Mouse (Mus musculus): ENCODE results near the gene Zbtb8b.
"Not testable (repeated sequence)": the region's sequence is repeated elsewhere in the genome, so short reads cannot be mapped to it uniquely, and the experiment has no call there.

Zbtb8b gene

GRCm38 (mm10) chr4:129440340-129441063 lies at the start of gene Zbtb8b:
Gene Zbtb8b (minus strand): TSS chr4:129440853.
- CTCF ChIA-PET = interaction anchor here (0.6 kb wide), 1 partner anchor 288 kb away, joined by 3 read pairs; no protein-coding TSS in a partner anchor

DNA sequence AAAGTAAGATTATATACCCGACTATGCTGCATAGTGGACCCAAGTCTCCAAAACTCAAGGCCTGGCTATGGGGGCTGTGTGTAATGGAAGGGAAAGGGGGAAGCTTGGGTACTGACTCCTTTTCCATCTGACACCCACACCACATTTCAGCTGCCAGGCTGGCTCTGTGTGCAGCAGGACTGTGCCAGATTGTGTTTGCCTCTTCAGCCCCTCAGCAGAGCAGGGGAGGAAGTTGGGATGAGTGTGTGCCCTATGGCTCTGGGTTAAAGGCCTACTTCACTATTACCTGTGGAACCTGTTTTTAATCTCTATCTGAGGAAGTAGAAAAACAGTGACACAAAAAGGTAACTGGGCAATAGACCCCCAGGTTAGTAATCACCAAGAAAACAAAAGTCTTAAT lies 40.4 kb upstream of the Zbtb8b start:
- CTCF ChIA-PET = no interaction called here

GRCm38 (mm10) chr4:129479863-129480262 lies 39.2 kb upstream of the Zbtb8b start:
- CTCF ChIA-PET = no interaction called here

- CTCF ChIA-PET = no interaction called here
Measured at GRCm38 (mm10) chr4:129476047-129476446, 35.4 kb upstream of the Zbtb8b start.

GRCm38 (mm10) chr4:129464286-129464815 lies 23.7 kb upstream of the Zbtb8b start:
- CTCF ChIA-PET = no interaction called here

DNA sequence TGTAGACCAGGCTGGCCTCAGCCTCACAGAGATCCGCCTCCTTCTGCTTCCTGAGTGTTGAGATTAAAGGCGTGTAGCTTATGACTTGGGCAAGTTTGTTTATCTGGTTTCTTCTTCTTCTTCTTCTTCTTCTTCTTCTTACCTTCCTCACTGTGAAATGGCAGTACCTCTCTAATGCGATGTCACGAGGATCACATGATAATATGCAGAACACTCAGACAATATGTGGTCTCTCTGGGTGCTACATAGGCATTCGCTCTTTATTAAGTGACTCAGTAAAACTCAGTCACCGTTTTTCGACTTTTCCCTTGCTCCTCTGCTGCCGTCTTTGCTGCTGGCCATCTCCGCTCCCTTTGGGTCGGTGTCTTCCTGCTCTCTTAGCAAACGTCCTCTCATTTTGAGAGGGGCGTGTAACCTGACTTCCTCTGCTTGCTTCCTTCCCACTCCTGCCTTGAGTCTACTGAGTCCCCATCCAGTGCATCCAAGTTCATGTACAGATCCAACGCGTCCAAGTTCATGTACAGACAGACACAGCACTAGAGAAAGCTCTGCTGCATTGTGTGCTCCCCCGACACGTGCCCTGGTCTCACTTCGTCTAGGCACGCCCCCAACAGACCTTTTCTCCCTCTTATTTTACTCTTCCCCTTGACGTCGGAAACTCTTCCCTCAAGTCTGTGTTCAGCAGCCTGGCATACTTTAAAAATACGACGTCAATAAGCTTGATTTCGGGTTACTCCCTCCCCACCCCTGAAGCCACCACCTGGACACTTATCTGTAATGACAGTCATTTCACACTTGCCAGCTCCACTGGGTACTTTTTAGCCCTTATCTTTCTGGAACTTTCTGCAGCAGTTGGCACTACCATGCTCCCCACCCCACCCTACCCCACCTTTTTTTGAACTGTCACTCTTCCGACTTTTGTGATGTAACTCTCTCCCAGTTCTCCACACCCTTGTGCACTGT lies 22.7 kb upstream of the Zbtb8b start:
- CTCF ChIA-PET = no interaction called here

DNA sequence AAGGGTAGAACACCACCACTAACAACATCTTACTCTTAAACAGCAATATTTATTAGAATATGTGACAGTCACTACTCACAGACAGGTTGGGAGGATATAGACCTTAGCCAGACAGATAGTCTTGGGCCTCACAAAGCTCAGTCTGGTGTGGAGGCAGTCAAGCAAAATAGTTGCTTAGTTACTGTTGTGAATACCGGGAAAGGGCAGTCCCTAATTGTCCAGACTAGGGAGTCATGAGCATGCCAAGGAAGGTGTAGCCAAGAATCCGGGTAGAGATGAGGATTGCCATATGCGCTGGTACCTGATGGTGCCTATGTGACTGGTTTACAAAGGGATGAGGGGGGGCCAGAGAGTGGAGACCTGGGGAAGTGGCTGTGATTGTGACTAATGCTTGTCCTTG lies 21.5 kb upstream of the Zbtb8b start:
- CTCF ChIA-PET = interaction anchor here (1.0 to 1.9 kb wide), 3 partner anchors 33 to 163 kb away, joined by 3 to 5 read pairs (median 3); no protein-coding TSS in a partner anchor

- CTCF ChIA-PET = interaction anchor here (0.5 to 1.9 kb wide), 5 partner anchors 9 to 164 kb away, joined by 3 to 16 read pairs (median 3); no protein-coding TSS in a partner anchor
Measured at GRCm38 (mm10) chr4:129461183-129461960, 20.7 kb upstream of the Zbtb8b start, which contains the start of gene Bsdc1. Gene Bsdc1 (plus strand): TSS chr4:129461581.

GRCm38 (mm10) chr4:129460827-129461182 lies 20.2 kb upstream of the Zbtb8b start:
- CTCF ChIA-PET = interaction anchor here (0.5 to 1.9 kb wide), 3 partner anchors 8 to 165 kb away, joined by 3 to 16 read pairs (median 5); no protein-coding TSS in a partner anchor

DNA sequence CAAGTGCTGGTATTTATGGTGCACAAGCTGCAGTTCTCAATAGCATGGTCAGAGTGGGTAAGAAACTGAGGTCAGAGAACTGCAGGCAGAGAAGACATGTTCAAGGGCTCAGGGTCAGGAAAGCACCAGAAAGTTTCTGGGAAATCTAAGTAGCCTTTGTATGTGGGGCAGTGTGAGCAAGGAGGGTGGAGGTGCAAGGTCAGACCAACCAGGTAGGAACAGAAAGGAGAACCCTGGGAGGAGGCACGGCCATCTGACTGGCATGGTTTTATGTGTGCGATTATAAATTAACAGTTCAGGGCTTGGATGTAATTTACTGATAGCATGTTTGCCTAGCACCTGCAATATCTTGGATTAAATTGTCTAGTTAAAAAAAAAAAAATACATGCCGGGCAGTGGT lies 19.1 kb upstream of the Zbtb8b start:
- CTCF ChIA-PET = no interaction called here

GRCm38 (mm10) chr4:129457311-129457710 lies 16.7 kb upstream of the Zbtb8b start:
- CTCF ChIA-PET = not testable (repeated sequence)

DNA sequence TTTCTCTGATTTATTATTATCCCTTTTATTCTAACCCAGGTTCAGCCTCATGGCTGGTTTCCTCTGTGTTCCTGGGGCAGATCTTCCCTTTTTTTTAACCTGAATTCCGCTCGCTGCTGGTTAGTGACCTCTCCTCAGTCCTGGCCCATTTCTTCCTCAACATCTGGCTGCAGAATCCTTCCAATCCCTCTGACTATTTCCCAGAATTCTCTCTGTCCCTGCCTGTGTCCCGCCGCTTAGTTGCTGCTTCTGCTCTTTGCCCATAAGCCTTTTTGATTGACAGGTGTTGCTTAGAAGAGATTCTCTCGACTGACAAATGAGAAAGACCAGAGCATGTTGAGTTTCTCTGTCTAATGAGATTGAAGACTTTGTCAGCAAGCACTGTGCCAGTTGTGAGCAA lies 15.5 kb upstream of the Zbtb8b start:
- CTCF ChIA-PET = no interaction called here

DNA sequence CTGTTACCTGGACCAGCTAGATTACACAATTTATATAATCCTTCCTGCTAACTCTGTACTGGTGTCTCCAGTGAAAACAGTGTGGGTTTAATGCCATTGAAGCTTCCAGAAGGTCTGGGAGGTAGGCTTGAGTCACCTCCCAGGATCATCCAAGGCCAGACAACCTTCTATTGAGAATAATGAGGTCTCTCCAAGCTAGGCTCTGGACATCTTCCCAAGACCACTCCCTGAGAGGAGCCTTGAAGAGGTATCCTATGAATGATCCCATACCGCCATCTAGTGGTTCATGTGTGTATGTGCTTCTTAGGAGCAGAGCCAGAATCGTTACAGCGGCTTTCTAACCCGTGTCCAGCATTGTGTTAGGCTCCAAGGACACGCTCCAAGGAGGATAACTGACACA lies 14.6 kb upstream of the Zbtb8b start:
- CTCF ChIA-PET = interaction anchor here (0.9 to 1.1 kb wide), 2 partner anchors 32 to 106 kb away, joined by 3 read pairs; no protein-coding TSS in a partner anchor

- CTCF ChIA-PET = interaction anchor here (0.7 kb wide), 1 partner anchor 101 kb away, joined by 4 read pairs; no protein-coding TSS in a partner anchor
Measured at GRCm38 (mm10) chr4:129451471-129452169, 11.0 kb upstream of the Zbtb8b start.

GRCm38 (mm10) chr4:129450851-129451250 lies 10.2 kb upstream of the Zbtb8b start:
- CTCF ChIA-PET = no interaction called here

DNA sequence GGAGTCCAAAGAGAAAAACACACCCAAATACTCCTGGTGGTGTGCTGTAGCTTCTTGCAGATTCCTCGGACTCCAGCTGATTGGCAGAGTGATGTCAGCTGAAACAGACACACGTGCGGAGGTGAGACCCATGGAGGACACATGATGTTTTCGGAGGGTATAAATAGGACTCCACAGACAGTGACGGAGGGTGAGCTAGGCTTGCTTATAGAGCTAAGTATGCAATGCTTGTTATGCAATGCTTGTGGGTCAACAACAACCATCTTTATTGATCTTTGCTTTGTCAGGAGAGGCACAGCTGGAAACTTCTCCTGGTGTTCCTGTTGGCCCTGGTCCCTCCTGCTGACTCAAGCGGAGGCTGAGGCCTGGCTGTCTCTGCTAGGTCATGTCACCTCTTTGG lies 8.1 kb upstream of the Zbtb8b start:
- CTCF ChIA-PET = no interaction called here

DNA sequence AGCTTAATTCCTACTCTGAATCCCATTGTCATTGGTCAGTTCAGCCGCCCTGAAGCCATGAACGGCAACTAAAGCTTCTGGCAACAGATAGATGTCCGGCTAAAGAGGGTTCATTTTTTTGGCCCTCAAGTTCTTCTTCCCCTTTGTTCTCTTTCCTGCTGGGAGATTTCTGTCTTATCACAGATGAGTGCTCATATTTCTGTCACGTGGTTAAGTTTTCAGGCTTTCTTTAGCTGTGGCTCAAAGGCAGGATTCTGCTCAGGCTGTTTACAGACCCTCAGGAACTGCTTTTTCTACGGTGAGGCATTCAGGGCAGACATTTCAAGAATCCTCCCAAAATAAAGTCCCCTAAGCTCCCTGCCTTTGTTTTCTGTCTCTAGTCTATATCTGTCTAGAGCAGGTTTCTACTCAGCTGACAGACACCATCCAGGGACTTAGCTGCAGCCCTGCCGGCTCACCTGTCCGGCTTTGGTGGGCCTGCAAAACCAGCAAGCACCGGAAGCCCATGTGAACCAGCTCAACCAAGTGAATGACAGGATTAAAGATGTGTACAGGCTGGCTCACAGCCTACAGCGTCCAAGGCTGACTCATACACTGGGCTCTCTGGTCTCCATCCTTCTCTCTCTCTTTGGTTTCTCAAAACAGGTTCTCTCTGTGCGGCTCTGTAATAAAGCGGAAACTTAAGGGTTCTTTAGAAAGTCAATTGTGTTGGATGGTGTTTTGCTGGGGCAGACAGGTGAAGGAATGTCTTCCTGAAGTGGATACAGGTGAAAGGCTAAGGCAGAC lies 7.3 kb upstream of the Zbtb8b start:
- CTCF ChIA-PET = no interaction called here

DNA sequence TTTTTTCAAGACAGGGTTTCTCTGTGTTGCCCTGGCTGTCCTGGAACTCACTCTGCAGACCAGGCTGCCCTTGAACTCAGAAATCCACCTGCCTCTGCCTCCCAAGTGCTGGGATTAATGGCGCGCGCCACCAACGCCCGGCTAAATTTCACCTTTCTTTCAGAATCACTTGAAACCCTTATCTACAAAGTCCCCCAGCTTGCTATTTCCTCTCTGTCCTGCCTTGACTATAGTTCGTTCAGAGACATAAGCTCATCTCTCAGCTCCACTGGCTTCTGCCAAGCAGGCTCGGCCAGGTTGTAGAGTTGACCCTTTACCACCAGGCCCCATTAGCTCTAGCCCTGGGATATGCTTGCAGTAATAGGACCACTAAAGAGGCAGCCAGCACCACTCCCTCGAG lies 6.7 kb upstream of the Zbtb8b start:
- CTCF ChIA-PET = no interaction called here

- CTCF ChIA-PET = interaction anchor here (0.6 kb wide), 1 partner anchor 288 kb away, joined by 3 read pairs; no protein-coding TSS in a partner anchor
Measured at GRCm38 (mm10) chr4:129441145-129441544, 492 bp upstream of the Zbtb8b start.

DNA sequence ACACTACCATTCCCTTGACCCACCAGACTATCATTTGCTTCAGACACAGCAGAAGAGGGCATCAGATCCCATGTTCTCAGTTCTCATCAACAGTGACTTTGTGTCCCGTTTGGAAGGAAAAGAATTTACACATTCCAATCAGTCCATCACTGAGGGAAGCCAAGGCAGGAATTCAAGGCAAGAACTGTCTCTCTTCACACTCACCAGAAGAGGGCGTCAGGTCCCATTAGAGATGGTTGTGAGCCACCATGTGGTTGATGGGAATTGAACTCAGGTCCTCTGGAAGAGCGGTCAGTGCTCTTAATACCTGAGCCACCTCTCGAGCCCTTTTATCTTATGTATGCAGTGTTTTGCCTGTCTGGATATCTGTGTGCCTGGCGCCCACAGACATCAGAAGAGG lies 22.3 kb downstream of the Zbtb8b start:
- CTCF ChIA-PET = no interaction called here

All from spleen, embryonic (tissue).